Mouse (Mus musculus) heart, embryonic 16.5 days (tissue): ENCODE data around the gene Tyk2. TPM values are rescaled to one million over a fixed set of nuclear protein-coding genes. Genes with fewer than 3 reads are reported as not detected.

Experiments
- ATAC-seq: fragments of 200-750 bp; cut with Nextera tagmentation; replicated peaks from 2 replicates; pipeline ENCODE4 v1.8.0; 2017; ENCODE audit warnings: moderate number of reproducible peaks; ENCODE audit not compliant: insufficient read depth, low FRiP score; ENCODE audit errors: extremely low read depth
- H3K27ac ChIP-seq: fragments of 300-500 bp; sonication (generic); 2 replicates; pipeline ENCODE4 v1.5.1; 2014; ENCODE audit warnings: mild to moderate bottlenecking, low read length, control low read depth, moderate library complexity
- H3K27me3 ChIP-seq: fragments of 300-500 bp; sonication (generic); 2 replicates; pipeline ENCODE4 v1.6.1; 2014; ENCODE audit warnings: low read length, mixed read lengths; ENCODE audit not compliant: control insufficient read depth, insufficient read depth
- H3K36me3 ChIP-seq: fragments of 300-500 bp; sonication (generic); 2 replicates; pipeline ENCODE4 v1.6.1; 2014; ENCODE audit not compliant: control insufficient read depth, insufficient read depth
- H3K4me1 ChIP-seq: fragments of 300-500 bp; sonication (generic); 2 replicates; pipeline ENCODE4 v1.6.1; 2014; ENCODE audit warnings: low read length, mixed read lengths; ENCODE audit not compliant: control insufficient read depth, insufficient read depth
- H3K4me2 ChIP-seq: fragments of 300-500 bp; sonication (generic); 2 replicates; pipeline ENCODE4 v1.6.1; 2014; ENCODE audit warnings: low read depth, mild to moderate bottlenecking, control low read depth, low read length
- H3K4me3 ChIP-seq: fragments of 300-500 bp; sonication (generic); 2 replicates; pipeline ENCODE4 v1.5.1; 2014; ENCODE audit warnings: mild to moderate bottlenecking, control low read depth, low read length
- H3K9ac ChIP-seq: fragments of 300-500 bp; sonication (generic); 2 replicates; pipeline ENCODE4 v1.6.1; 2014; ENCODE audit warnings: low read length, control low read depth
- H3K9me3 ChIP-seq: fragments of 300-500 bp; sonication (generic); replicated peaks from 2 replicates; pipeline ENCODE4 v1.6.1; 2016; ENCODE audit warnings: low read length; ENCODE audit not compliant: control insufficient read depth
- WGBS: fragments of 180-500 bp; shearing (Covaris S2); extraction: QIAGEN DNeasy Blood & Tissue Kit; methylation state at CpG from one replicate; pipeline ENCODE4 v1.1.7; 2014; 5-methylcytosine and 5-hydroxymethylcytosine counted together
- microRNA-seq: library from miRNA; unstranded; fragments of <30 nt; microRNA quantifications from one replicate; pipeline ENCODE4, GENCODE M21; 2017
- polyA plus RNA-seq: library from polyadenylated mRNA; unstranded; fragments of >200 nt; fragmentation: Nextera tagmentation; extraction: Ambion mirVana; gene quantifications from 2 replicates; pipeline ENCODE4 v1.2.1, GENCODE M21; 2015

Gene Tyk2
- polyA plus RNA-seq, 1 experiment from 2014 or later: 15.8 TPM

DNA sequence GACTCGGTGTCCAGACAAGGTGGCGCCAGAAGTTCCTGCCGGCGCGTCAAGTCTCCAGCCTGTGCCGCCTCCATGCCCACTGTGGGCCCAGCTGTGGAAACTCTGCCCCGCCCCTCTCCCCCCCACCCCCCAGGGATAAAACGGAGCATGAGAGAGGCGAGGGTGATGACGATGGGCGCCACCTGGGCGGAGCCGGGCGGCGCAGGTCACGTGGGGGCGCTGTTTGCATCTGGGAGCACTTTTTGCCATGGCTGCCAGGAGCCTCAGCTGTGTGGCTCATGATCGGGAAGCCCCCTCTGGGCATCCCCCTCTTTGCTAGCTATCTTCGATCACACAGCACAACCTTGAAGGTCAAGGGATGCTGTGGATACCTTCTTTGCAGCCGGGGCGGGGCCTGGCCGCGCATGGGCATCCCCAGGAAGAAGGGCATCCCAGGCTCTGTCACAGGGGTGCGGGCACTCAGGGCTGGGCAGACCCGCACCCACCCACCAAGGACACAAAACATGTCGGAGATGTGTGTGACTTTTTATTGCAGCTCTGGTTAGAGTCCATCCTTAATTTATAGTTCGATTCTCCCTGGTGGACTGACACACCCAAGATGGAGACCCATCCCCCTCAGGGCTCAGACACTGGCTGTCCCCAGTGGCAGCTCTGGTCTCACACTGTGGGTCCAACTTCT, 63.9 kb downstream of the Tyk2 start, which contains the start of gene Zglp1:
Gene Zglp1, minus strand, starts transcription at position 88 of the 679 bp plus-strand sequence.
- H3K9ac ChIP-seq: no peak within 1 kb of the TSS
- H3K4me3 ChIP-seq: no peak within 1 kb of the TSS
- WGBS: 80% methylated on average over 26 of the region's 27 CpGs
- peaks cover under 1% of the 10 kb centered on the region; the same call in 1 of the 2 replicates for H3K4me1 ChIP-seq
- no peak for ATAC-seq
- H3K27me3 ChIP-seq: no peaks in the 10 kb centered on the region
- peaks cover 20% of the 10 kb centered on the region for H3K36me3 ChIP-seq
- no peaks in the 10 kb centered on the region for H3K9me3 ChIP-seq
- no peak within 1 kb of the TSS for H3K27ac ChIP-seq
- H3K4me2 ChIP-seq: no peak within 1 kb of the TSS

- H3K36me3 ChIP-seq: peaks cover 20% of the 10 kb centered on the region
- H3K27ac ChIP-seq: no peak overlapping the region
- no peak for ATAC-seq
- H3K27me3 ChIP-seq: no peaks in the 10 kb centered on the region
- no peaks in the 10 kb centered on the region for H3K4me1 ChIP-seq
- H3K4me3 ChIP-seq: no peak overlapping the region
- H3K9me3 ChIP-seq: no peaks in the 10 kb centered on the region
- no peak overlapping the region for H3K9ac ChIP-seq
- 90% methylated on average over 2 of the region's 2 CpGs for WGBS
- H3K4me2 ChIP-seq: no peak overlapping the region
Measured at GRCm38 (mm10) chr9:21062928-21063327, 68.1 kb downstream of the Tyk2 start.

Small RNAs within 50 kb of the gene (microRNA-seq; reads per million reads assigned to microRNA genes)
- gene Mir7082: 1.2 reads per million

Other genes with a start within 250 kb of the Tyk2 start
- gene Ppan, start 243.1 kb downstream of the Tyk2 start, polyA plus RNA-seq: 36.4 and 44.3 TPM in 2 replicates
- gene Eif3g, start 232.6 kb downstream of the Tyk2 start, polyA plus RNA-seq: 208 and 209 TPM in 2 replicates
- gene Dnmt1, start 171.4 kb downstream of the Tyk2 start, polyA plus RNA-seq: 56.1 and 63.1 TPM in 2 replicates
- 18.2 and 23.7 TPM in 2 replicates for gene S1pr2, start 154.5 kb downstream of the Tyk2 start, polyA plus RNA-seq
- gene Mrpl4, start 128.5 kb downstream of the Tyk2 start, polyA plus RNA-seq: 170 and 173 TPM in 2 replicates
- 23.8 and 29.6 TPM in 2 replicates for gene Icam1, start 115.3 kb downstream of the Tyk2 start, polyA plus RNA-seq
- 2.0 and 3.0 TPM in 2 replicates for gene Icam4, start 101.9 kb downstream of the Tyk2 start, polyA plus RNA-seq
- 0.08 TPM in 1 of 2 replicates, not detected in the other for gene Icam5, start 99.2 kb downstream of the Tyk2 start, polyA plus RNA-seq
- gene Zglp1, start 64.2 kb downstream of the Tyk2 start, polyA plus RNA-seq: 0.72 and 0.77 TPM in 2 replicates
- gene Gm49373, start 58.1 kb downstream of the Tyk2 start, polyA plus RNA-seq: 0.22 and 0.56 TPM in 2 replicates
- gene Fdx1l, start 57.6 kb downstream of the Tyk2 start, polyA plus RNA-seq: 47.9 and 55.0 TPM in 2 replicates
- 2.0 and 2.3 TPM in 2 replicates for gene Gm38431, start 39.2 kb downstream of the Tyk2 start, polyA plus RNA-seq
- 41.4 and 49.3 TPM in 2 replicates for gene Raver1, start 39.2 kb downstream of the Tyk2 start, polyA plus RNA-seq
- 226 and 279 TPM in 2 replicates for gene Cdc37, start 18.7 kb upstream of the Tyk2 start, polyA plus RNA-seq
- 15.0 and 16.7 TPM in 2 replicates for gene Pde4a, start 34.5 kb upstream of the Tyk2 start, polyA plus RNA-seq
- gene Keap1, start 108.1 kb upstream of the Tyk2 start, polyA plus RNA-seq: 51.5 and 54.6 TPM in 2 replicates
- gene S1pr5, start 117.2 kb upstream of the Tyk2 start, polyA plus RNA-seq: 0.09 and 0.16 TPM in 2 replicates
- 58.8 and 63.9 TPM in 2 replicates for gene Atg4d, start 134.1 kb upstream of the Tyk2 start, polyA plus RNA-seq
- 10.5 and 13.2 TPM in 2 replicates for gene Kri1, start 156.7 kb upstream of the Tyk2 start, polyA plus RNA-seq
- 105 and 110 TPM in 2 replicates for gene Cdkn2d, start 160.2 kb upstream of the Tyk2 start, polyA plus RNA-seq
- gene Ap1m2, start 181.1 kb upstream of the Tyk2 start, polyA plus RNA-seq: 5.3 and 5.7 TPM in 2 replicates
- 74.4 and 75.1 TPM in 2 replicates for gene Slc44a2, start 189.5 kb upstream of the Tyk2 start, polyA plus RNA-seq
- 105 and 108 TPM in 2 replicates for gene Ilf3, start 236.6 kb upstream of the Tyk2 start, polyA plus RNA-seq